ENCODE assay signal across 8 mouse cellular contexts in genomic region chr19:6840475-6841291, GRCm38 (mm10). TPM values are rescaled to one million over a fixed set of nuclear protein-coding genes. Genes with fewer than 3 reads are reported as not detected.
DNase-seq lines count a peak whose midpoint lies in the region; ATAC-seq lines count a peak whose summit lies in the region.

Rps6ka4 (minus strand) TSS chr19:6840636.

- peak; percentile 43 for DNase-seq in T-cell, adult 2 months (ENCODE audit: low spot score)
- DNase-seq in cerebellum, postnatal 36 days = peak; percentile 65 to 70
- peak; percentile 75 for DNase-seq in gastrocnemius, postnatal 10 days
- peak; percentile 64 to 81 for DNase-seq in left cerebral cortex, adult 18-20 months (ENCODE audit: low spot score in 2 of 2)
- peak; percentile 74 for DNase-seq in lung, postnatal 36 days
- peak; percentile 67 for DNase-seq in retina, postnatal 1 day
- DNase-seq in yolk sac, embryonic 10.5 days (ENCODE audit: low spot score) = peak; percentile 69

- peaks cover 3% of the 10 kb centered on the region for H3K27me3 ChIP-seq in hindbrain, embryonic 16.5 days (replicated peaks; ENCODE audit: control insufficient read depth, insufficient read depth, low read length)

- ATAC-seq in hindbrain, embryonic 16.5 days = peak; percentile 83

- no peaks in the 10 kb centered on the region for H3K9me3 ChIP-seq in hindbrain, embryonic 16.5 days (ENCODE audit: control insufficient read depth, low read length)

- peak within 1 kb of the TSS; percentile 24; the same call in 1 of the 2 replicates for H3K27ac ChIP-seq in hindbrain, embryonic 16.5 days (ENCODE audit: low read depth, low read length)

- 0 out of 2 replicates have a peak, but pooled peaks cover 2% of the 10 kb centered on the region for H3K36me3 ChIP-seq in hindbrain, embryonic 16.5 days (ENCODE audit: control insufficient read depth, insufficient read depth, low read length)

- peak within 1 kb of the TSS; percentile 73 for H3K9ac ChIP-seq in hindbrain, embryonic 16.5 days (ENCODE audit: low read depth, low read length)

- peak within 1 kb of the TSS; percentile 62 for H3K4me3 ChIP-seq in hindbrain, embryonic 16.5 days (ENCODE audit: low read length)

- H3K4me1 ChIP-seq in hindbrain, embryonic 16.5 days (ENCODE audit: control insufficient read depth, insufficient read depth, low read depth, low read length) = peaks cover 11% of the 10 kb centered on the region

- peak within 1 kb of the TSS; percentile 98 for H3K4me2 ChIP-seq in hindbrain, embryonic 16.5 days (ENCODE audit: low read length)

- 1% methylated on average over 43 of the region's 44 CpGs for WGBS in hindbrain, embryonic 16.5 days

RNA-seq across cellular contexts. Expression of gene Rps6ka4, which starts in this region (rescaled TPM):
- 10 to 100 TPM; 12.1 to 12.2 TPM for total RNA-seq in gastrocnemius, postnatal 10 days (2021)
- 17.3 and 17.4 TPM in 2 replicates for polyA plus RNA-seq in hindbrain, embryonic 16.5 days (2015; fragmentation: Nextera tagmentation; extraction: Ambion mirVana)
- 10 to 100 TPM; 37.2 to 44.4 TPM for total RNA-seq in left cerebral cortex, adult 18-20 months (2021)

Comparison
In these comparisons a context has a peak if more than half of its experiments do, and no peak if none do; other contexts are left out.
1. Peak in every context shown above with its lines: DNase-seq, ATAC-seq, H3K4me3 ChIP-seq and H3K27ac ChIP-seq.